Mouse (Mus musculus): Measurements from ENCODE around the gene 1110059E24Rik. TPM values are rescaled to one million over a fixed set of nuclear protein-coding genes. Genes with fewer than 3 reads are reported as not detected.
"Not testable (repeated sequence)": the region's sequence is repeated elsewhere in the genome, so short reads cannot be mapped to it uniquely, and the experiment has no call there.

The 1110059E24Rik gene
- polyA plus RNA-seq, 1 experiment, result 12.0 TPM

GRCm38 (mm10) chr19:21594676-21595075 lies 58.1 kb downstream of the 1110059E24Rik start:
- Histone ChIP-seq H3K4me3 (no peak overlapping the region), H3K27me3 (ENCODE audit: control insufficient read depth, insufficient read depth, insufficient read length) (no peaks in the 10 kb centered on the region), H3K79me2 (ENCODE audit: control insufficient read depth, insufficient read depth) (no peaks in the 10 kb centered on the region), H3K36me3 (ENCODE audit: control insufficient read depth, insufficient read depth) (no peaks in the 10 kb centered on the region), H3ac (ENCODE audit: control insufficient read depth, insufficient read length) (no peak overlapping the region), H3K4me2 (ENCODE audit: low read depth) (no peak overlapping the region)
- TF ChIP-seq TCF3 (IDR thresholded peaks at IDR 0.05; ENCODE audit: insufficient read length, low read depth) (no peak), MYOD1 (IDR thresholded peaks at IDR 0.05; ENCODE audit: control insufficient read depth in 1 of 3, insufficient read length in 2 of 3, low read depth in 2 of 3) (no peak), POLR2A (IDR thresholded peaks at IDR 0.05; ENCODE audit: insufficient read length, low read depth) (no peak), TCF12 (IDR thresholded peaks at IDR 0.05; ENCODE audit: insufficient read depth, poor library complexity, severe bottlenecking) (no peak), POLR2AphosphoS2 (IDR thresholded peaks at IDR 0.05; ENCODE audit: insufficient read length, low read depth) (no peak), E2F4 (IDR thresholded peaks at IDR 0.05; ENCODE audit: insufficient read depth) (no peak), REST (IDR thresholded peaks at IDR 0.05; ENCODE audit: insufficient read depth, insufficient read length) (no peak), SRF (IDR thresholded peaks at IDR 0.05; ENCODE audit: control insufficient read depth, insufficient read length, low read depth) (no peak)

DNA sequence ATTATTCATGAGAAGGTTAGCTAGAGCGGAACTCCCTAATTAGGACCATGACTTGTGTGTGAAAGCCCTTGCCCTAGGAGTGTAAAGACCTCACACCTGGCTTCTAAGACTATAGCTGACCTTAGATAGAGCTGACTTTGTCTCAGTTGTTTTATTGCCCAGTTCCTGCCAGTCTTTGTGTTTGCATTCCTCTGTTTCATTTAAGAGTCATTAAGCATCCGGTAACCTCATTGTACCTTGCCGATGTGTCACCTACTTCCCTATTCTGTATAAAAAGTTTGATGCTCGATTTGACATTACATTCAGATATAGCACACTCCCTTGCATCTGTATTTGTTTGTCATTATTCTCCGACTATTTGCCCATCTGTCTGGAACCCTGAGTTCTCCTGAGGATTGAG lies 60.6 kb downstream of the 1110059E24Rik start:
- not testable (repeated sequence) for H3ac ChIP-seq (ENCODE audit: control insufficient read depth, insufficient read length); H3K27me3 ChIP-seq (ENCODE audit: control insufficient read depth, insufficient read depth, insufficient read length); H3K4me2 ChIP-seq (ENCODE audit: low read depth); H3K36me3 ChIP-seq (ENCODE audit: control insufficient read depth, insufficient read depth); H3K4me3 ChIP-seq; H3K79me2 ChIP-seq (ENCODE audit: control insufficient read depth, insufficient read depth)

DNA sequence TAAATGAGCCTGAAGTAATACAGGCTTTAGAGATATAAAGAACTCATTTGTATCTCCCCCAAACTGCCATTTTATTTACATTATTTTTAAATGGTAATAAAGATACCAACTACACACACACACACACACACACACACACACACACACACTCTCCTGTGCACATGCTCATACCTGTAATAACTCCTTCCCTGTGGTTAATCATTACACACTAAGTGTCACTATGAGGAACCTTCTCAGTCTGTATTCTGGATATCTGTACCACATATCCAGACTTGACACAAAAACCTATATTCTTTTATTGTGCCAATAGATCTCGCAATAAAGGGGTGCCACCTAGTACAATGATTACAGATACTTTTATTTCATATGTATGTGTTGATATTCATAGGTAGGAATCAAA lies 62.9 kb downstream of the 1110059E24Rik start:
- Histone ChIP-seq H3ac (ENCODE audit: control insufficient read depth, insufficient read length) (no peak overlapping the region), H3K4me2 (ENCODE audit: low read depth) (no peak overlapping the region), H3K27me3 (ENCODE audit: control insufficient read depth, insufficient read depth, insufficient read length) (no peaks in the 10 kb centered on the region), H3K79me2 (ENCODE audit: control insufficient read depth, insufficient read depth) (no peaks in the 10 kb centered on the region), H3K4me3 (no peak overlapping the region), H3K36me3 (ENCODE audit: control insufficient read depth, insufficient read depth) (no peaks in the 10 kb centered on the region)
- TF ChIP-seq CEBPB (IDR thresholded peaks at IDR 0.05; ENCODE audit: insufficient read depth, poor library complexity, severe bottlenecking) (no peak), MAX (IDR thresholded peaks at IDR 0.05; ENCODE audit: low read depth) (no peak), REST (IDR thresholded peaks at IDR 0.05; ENCODE audit: insufficient read depth, insufficient read length) (no peak), TCF3 (IDR thresholded peaks at IDR 0.05; ENCODE audit: insufficient read length, low read depth) (no peak), POLR2A (IDR thresholded peaks at IDR 0.05; ENCODE audit: insufficient read length, low read depth) (no peak), E2F4 (IDR thresholded peaks at IDR 0.05; ENCODE audit: insufficient read depth) (no peak), USF1 (IDR thresholded peaks at IDR 0.05; ENCODE audit: low read depth) (no peak), TCF12 (IDR thresholded peaks at IDR 0.05; ENCODE audit: insufficient read depth, poor library complexity, severe bottlenecking) (no peak), MYOG (IDR thresholded peaks at IDR 0.05; ENCODE audit: control insufficient read depth in 1 of 3, insufficient read depth in 1 of 3, insufficient read length in 2 of 3, low read depth in 2 of 3) (no peak), SRF (IDR thresholded peaks at IDR 0.05; ENCODE audit: control insufficient read depth, insufficient read length, low read depth) (no peak), POLR2AphosphoS2 (IDR thresholded peaks at IDR 0.05; ENCODE audit: insufficient read length, low read depth) (no peak), MYOD1 (IDR thresholded peaks at IDR 0.05; ENCODE audit: control insufficient read depth in 1 of 3, insufficient read length in 2 of 3, low read depth in 2 of 3) (no peak)

DNA sequence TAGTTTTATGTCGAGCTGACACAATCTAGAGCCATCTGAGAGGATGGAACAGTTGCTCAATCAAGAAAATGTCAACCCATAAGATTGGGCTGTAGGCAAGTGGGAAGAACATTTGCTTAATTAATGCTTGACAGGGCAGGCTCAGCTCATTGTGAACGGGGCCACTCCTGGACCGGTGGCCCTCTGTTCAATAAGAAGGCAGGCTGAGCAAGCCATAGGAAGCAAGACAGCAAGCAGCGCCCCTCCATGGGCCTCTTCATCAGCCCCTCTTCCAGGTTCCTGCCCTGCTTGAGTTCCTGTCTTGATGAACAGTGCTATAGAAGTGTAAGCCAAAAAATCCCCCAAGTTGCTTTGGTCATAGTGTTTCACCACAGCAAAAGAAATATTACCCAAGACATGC lies 65.2 kb downstream of the 1110059E24Rik start:
- Histone ChIP-seq H3K4me2 (ENCODE audit: low read depth) (no peak overlapping the region), H3K36me3 (ENCODE audit: control insufficient read depth, insufficient read depth) (no peaks in the 10 kb centered on the region), H3K27me3 (ENCODE audit: control insufficient read depth, insufficient read depth, insufficient read length) (no peaks in the 10 kb centered on the region), H3K4me3 (no peak overlapping the region), H3K79me2 (ENCODE audit: control insufficient read depth, insufficient read depth) (no peaks in the 10 kb centered on the region), H3ac (ENCODE audit: control insufficient read depth, insufficient read length) (no peak overlapping the region)
- 0 out of 2 replicates have a peak, but pooled peaks have one; percentile 7 for TF ChIP-seq CEBPB (IDR thresholded peaks at IDR 0.05; ENCODE audit: insufficient read depth, poor library complexity, severe bottlenecking)
- no peak for TF ChIP-seq POLR2A (IDR thresholded peaks at IDR 0.05; ENCODE audit: insufficient read length, low read depth)

- Histone ChIP-seq H3K4me3 (no peak overlapping the region), H3K79me2 (ENCODE audit: control insufficient read depth, insufficient read depth) (no peaks in the 10 kb centered on the region), H3K27me3 (ENCODE audit: control insufficient read depth, insufficient read depth, insufficient read length) (no peaks in the 10 kb centered on the region), H3K36me3 (ENCODE audit: control insufficient read depth, insufficient read depth) (no peaks in the 10 kb centered on the region), H3K4me2 (ENCODE audit: low read depth) (no peak overlapping the region), H3ac (ENCODE audit: control insufficient read depth, insufficient read length) (no peak overlapping the region)
- no peak for TF ChIP-seq MYOG (IDR thresholded peaks at IDR 0.05; ENCODE audit: control insufficient read depth in 1 of 3, insufficient read depth in 1 of 3, insufficient read length in 2 of 3, low read depth in 2 of 3)
These were observed 66.2 kb downstream of the 1110059E24Rik start for GRCm38 (mm10) chr19:21586546-21586945.

- Histone ChIP-seq H3K4me2 (ENCODE audit: low read depth) (peak overlapping the region; percentile 18), H3K27me3 (ENCODE audit: control insufficient read depth, insufficient read depth, insufficient read length) (no peaks in the 10 kb centered on the region), H3K36me3 (ENCODE audit: control insufficient read depth, insufficient read depth) (no peaks in the 10 kb centered on the region), H3ac (ENCODE audit: control insufficient read depth, insufficient read length) (no peak overlapping the region), H3K4me3 (no peak overlapping the region), H3K79me2 (ENCODE audit: control insufficient read depth, insufficient read depth) (no peaks in the 10 kb centered on the region)
- peak; percentile 98 for TF ChIP-seq TCF3 (IDR thresholded peaks at IDR 0.05; ENCODE audit: insufficient read length, low read depth)
- no peak for TF ChIP-seq POLR2A (IDR thresholded peaks at IDR 0.05; ENCODE audit: insufficient read length, low read depth)
- peak; percentile 97 for TF ChIP-seq TCF12 (IDR thresholded peaks at IDR 0.05; ENCODE audit: insufficient read depth, poor library complexity, severe bottlenecking)
- TF ChIP-seq MYOG (IDR thresholded peaks at IDR 0.05; ENCODE audit: control insufficient read depth in 1 of 3, insufficient read depth in 1 of 3, insufficient read length in 2 of 3, low read depth in 2 of 3), result peak; percentile 97 to 100 (median 99)
- TF ChIP-seq MYOD1 (IDR thresholded peaks at IDR 0.05; ENCODE audit: control insufficient read depth in 1 of 3, insufficient read length in 2 of 3, low read depth in 2 of 3), result peak; percentile 97 to 99 (median 99)
- TF ChIP-seq REST (IDR thresholded peaks at IDR 0.05; ENCODE audit: insufficient read depth, insufficient read length), result no peak
These were observed 66.9 kb downstream of the 1110059E24Rik start for GRCm38 (mm10) chr19:21585868-21586267.

All from myocyte (in vitro differentiated cells).